Mouse (Mus musculus) spleen, adult 2 months (tissue): ENCODE data around the gene Gm13279.
"Not testable (repeated sequence)": the region's sequence is repeated elsewhere in the genome, so short reads cannot be mapped to it uniquely, and the experiment has no call there.

Experiments
- CTCF ChIP-seq: fragments of 200-500 bp; IDR thresholded peaks from 2 replicates; pipeline ENCODE4 v1.5.1; 2011; ENCODE audit warnings: mild to moderate bottlenecking, inconsistent platforms; ENCODE audit not compliant: insufficient read depth, insufficient read length, insufficient replicate concordance; ENCODE audit errors: extremely low read depth
- POLR2A ChIP-seq: fragments of 200-500 bp; IDR thresholded peaks from 2 replicates; pipeline ENCODE4 v1.6.1; 2011; ENCODE audit warnings: low read depth, low read length, inconsistent platforms

DNA sequence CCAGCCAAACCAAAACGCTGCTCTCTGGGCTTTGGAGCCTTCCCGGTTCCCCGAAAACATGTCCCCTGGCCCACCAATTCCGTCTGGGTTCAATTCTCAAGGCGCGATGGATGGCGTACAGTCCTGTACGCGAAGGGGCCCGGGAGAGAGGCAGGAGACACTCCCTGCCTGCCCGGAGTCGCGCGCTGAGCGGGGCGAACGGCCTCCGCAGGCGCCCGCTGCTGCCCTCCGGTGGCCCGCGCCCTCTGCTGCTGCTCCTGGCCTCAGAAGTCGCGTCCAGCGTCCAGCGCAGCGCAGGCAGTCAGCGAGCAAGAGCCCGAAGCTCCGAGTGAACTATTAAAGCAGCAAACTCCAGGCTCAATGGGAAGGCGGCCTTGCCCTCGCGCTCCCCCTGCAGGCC lies 8.6 kb downstream of the Gm13279 start:
- not testable (repeated sequence) for TF ChIP-seq POLR2A, CTCF
